Mouse (Mus musculus): ENCODE data around the gene Hoxc11. TPM values are rescaled to one million over a fixed set of nuclear protein-coding genes. Genes with fewer than 3 reads are reported as not detected.

Gene Hoxc11
- total and polyA plus RNA-seq, 3 experiments: not detected

DNA sequence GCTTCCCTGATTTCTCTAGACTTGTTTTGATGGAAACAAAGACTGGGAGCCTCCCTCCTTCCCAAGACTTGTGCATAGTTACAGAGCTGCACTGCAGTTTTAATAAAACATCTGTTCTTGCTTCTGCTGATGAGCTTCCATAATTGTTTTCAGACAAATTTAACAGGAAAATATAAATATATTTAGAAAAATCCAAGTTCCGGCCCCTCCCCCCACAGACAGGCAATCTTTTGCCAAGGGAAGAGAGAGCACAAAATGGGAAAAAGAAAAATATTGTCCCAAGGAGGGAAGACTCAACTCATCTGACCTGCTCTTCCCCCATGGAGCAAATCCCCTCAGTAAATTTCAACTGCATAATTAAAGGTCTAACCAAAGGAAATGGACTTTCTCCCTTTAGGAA, 52.1 kb downstream of the Hoxc11 start:
- Histone ChIP-seq H3K27me3 (replicated peaks) (no peaks in the 10 kb centered on the region), H3K4me1 (ENCODE audit: control insufficient read depth in 1 of 2, insufficient read depth in 2 of 2) (peaks cover 13 to 88% of the 10 kb centered on the region in 2 experiments), H3K36me3 (replicated peaks in 1 of 2; ENCODE audit: control insufficient read depth in 1 of 2, insufficient read depth in 1 of 2, low read length in 1 of 2) (no peaks in the 10 kb centered on the region), H3K9ac (ENCODE audit: insufficient read depth, low read depth) (peak overlapping the region; percentile 8), H3K27ac (ENCODE audit: insufficient read depth, low read depth) (no peak overlapping the region), H3K9me3 (replicated peaks; ENCODE audit: low read length) (no peaks in the 10 kb centered on the region), H3K4me3 (replicated peaks in 1 of 3; ENCODE audit: low read depth in 2 of 3, low read length in 2 of 3, poor library complexity in 1 of 3) (no peak overlapping the region), H3K4me2 (ENCODE audit: insufficient read depth, low read depth, poor library complexity, severe bottlenecking) (peak overlapping the region; percentile 80), H3K79me2 (replicated peaks; ENCODE audit: control insufficient read depth, extremely low read depth, insufficient read depth, poor library complexity, severe bottlenecking) (no peaks in the 10 kb centered on the region)
- dilution Hi-C loops (cut with MboI; ENCODE audit: extremely low pct_ligation_motif_present, extremely low pct_unique_long_range_greater_than_20kb, low sequenced_read_pairs) (no loop called here), in situ Hi-C loops (cut with MboI; ENCODE audit: low pct_ligation_motif_present, low pct_unique_long_range_greater_than_20kb, low sequenced_read_pairs) (no loop called here)
- DNase-seq (ENCODE audit: extremely low read depth): no peak
- no peak for TF ChIP-seq HCFC1 (IDR thresholded peaks at IDR 0.05; ENCODE audit: low read depth, low read length)
- TF ChIP-seq MAZ (IDR thresholded peaks at IDR 0.05; ENCODE audit: low read depth, low read length): no peak
- TF ChIP-seq RAD21 (IDR thresholded peaks at IDR 0.05; ENCODE audit: low read depth, low read length): no peak
- TF ChIP-seq ZMIZ1 (IDR thresholded peaks at IDR 0.05; ENCODE audit: low read depth, low read length): no peak
- no peak for TF ChIP-seq UBTF (IDR thresholded peaks at IDR 0.05; ENCODE audit: low read depth, low read length)
- TF ChIP-seq KAT2A (IDR thresholded peaks at IDR 0.05; ENCODE audit: insufficient replicate concordance, low read length): no peak
- TF ChIP-seq SMC3 (IDR thresholded peaks at IDR 0.05; ENCODE audit: low read depth, low read length): no peak
- no peak for TF ChIP-seq TCF12 (IDR thresholded peaks at IDR 0.05; ENCODE audit: low read depth, low read length)
- TF ChIP-seq MAFK (IDR thresholded peaks at IDR 0.05; ENCODE audit: insufficient replicate concordance, low read length): no peak
- TF ChIP-seq MXI1 (IDR thresholded peaks at IDR 0.05; ENCODE audit: low read depth, low read length): no peak
- TF ChIP-seq E2F4 (IDR thresholded peaks at IDR 0.05; ENCODE audit: insufficient replicate concordance, low read depth, low read length): no peak
- TF ChIP-seq RCOR1 (conservative IDR thresholded peaks at IDR 0.05; ENCODE audit: low read depth, low read length): no peak
- TF ChIP-seq CHD1 (IDR thresholded peaks at IDR 0.05; ENCODE audit: low read depth, low read length): no peak
- no peak for TF ChIP-seq TBP (conservative IDR thresholded peaks at IDR 0.05; ENCODE audit: low read depth, low read length)
- no peak for TF ChIP-seq BHLHE40 (IDR thresholded peaks at IDR 0.05; ENCODE audit: low read depth, low read length)
- no peak for TF ChIP-seq POLR2A (IDR thresholded peaks at IDR 0.05; ENCODE audit: low read depth, low read length)
- TF ChIP-seq ZC3H11A (IDR thresholded peaks at IDR 0.05; ENCODE audit: low read depth, low read length): no peak
- no peak for TF ChIP-seq ZNF384 (IDR thresholded peaks at IDR 0.05; ENCODE audit: low read depth, low read length)
- TF ChIP-seq IRF4 (IDR thresholded peaks at IDR 0.05; ENCODE audit: low read depth, low read length): no peak
- no peak for TF ChIP-seq NELFE (IDR thresholded peaks at IDR 0.05; ENCODE audit: low read depth, low read length)

Other genes starting within 250 kb of the Hoxc11 start
- gene Calcoco1, start 232.2 kb upstream of the Hoxc11 start, total RNA-seq (2012; rRNA removed): 2.7 and 8.5 TPM in 2 replicates
- gene Calcoco1, start 232.2 kb upstream of the Hoxc11 start, total RNA-seq (2014; rRNA removed): 3.6 and 4.5 TPM in 2 replicates
- 7.6 and 9.7 TPM in 2 replicates for gene Calcoco1, start 232.2 kb upstream of the Hoxc11 start, polyA plus RNA-seq (2012; ENCODE audit: insufficient read length, low read depth)
- not detected in 2 replicates for gene Hoxc13, start 33.3 kb upstream of the Hoxc11 start, total RNA-seq (2012; rRNA removed)
- not detected in 2 replicates for gene Hoxc13, start 33.3 kb upstream of the Hoxc11 start, total RNA-seq (2014; rRNA removed)
- gene Hoxc13, start 33.3 kb upstream of the Hoxc11 start, polyA plus RNA-seq (2012; ENCODE audit: insufficient read length, low read depth): not detected in 2 replicates
- gene Hoxc12, start 17.7 kb upstream of the Hoxc11 start, total RNA-seq (2012; rRNA removed): not detected in 2 replicates
- not detected in 2 replicates for gene Hoxc12, start 17.7 kb upstream of the Hoxc11 start, total RNA-seq (2014; rRNA removed)
- gene Hoxc12, start 17.7 kb upstream of the Hoxc11 start, polyA plus RNA-seq (2012; ENCODE audit: insufficient read length, low read depth): not detected in 2 replicates
- gene Hoxc10, start 12.4 kb downstream of the Hoxc11 start, total RNA-seq (2012; rRNA removed): not detected in 2 replicates
- gene Hoxc10, start 12.4 kb downstream of the Hoxc11 start, total RNA-seq (2014; rRNA removed): not detected in 2 replicates
- 0.11 and 0.12 TPM in 2 replicates for gene Hoxc10, start 12.4 kb downstream of the Hoxc11 start, polyA plus RNA-seq (2012; ENCODE audit: insufficient read length, low read depth)
- not detected in 2 replicates for gene Hoxc5, start 13.0 kb downstream of the Hoxc11 start, total RNA-seq (2012; rRNA removed)
- gene Hoxc5, start 13.0 kb downstream of the Hoxc11 start, total RNA-seq (2014; rRNA removed): 0.15 TPM in 1 of 2 replicates, not detected in the other
- 0.16 and 0.22 TPM in 2 replicates for gene Hoxc5, start 13.0 kb downstream of the Hoxc11 start, polyA plus RNA-seq (2012; ENCODE audit: insufficient read length, low read depth)
- not detected in 2 replicates for gene Hoxc9, start 22.0 kb downstream of the Hoxc11 start, total RNA-seq (2012; rRNA removed)
- 0.12 TPM in 1 of 2 replicates, not detected in the other for gene Hoxc9, start 22.0 kb downstream of the Hoxc11 start, total RNA-seq (2014; rRNA removed)
- 0.20 and 0.26 TPM in 2 replicates for gene Hoxc9, start 22.0 kb downstream of the Hoxc11 start, polyA plus RNA-seq (2012; ENCODE audit: insufficient read length, low read depth)
- gene Hoxc8, start 36.2 kb downstream of the Hoxc11 start, total RNA-seq (2012; rRNA removed): not detected in 2 replicates
- not detected in 2 replicates for gene Hoxc8, start 36.2 kb downstream of the Hoxc11 start, total RNA-seq (2014; rRNA removed)
- gene Hoxc8, start 36.2 kb downstream of the Hoxc11 start, polyA plus RNA-seq (2012; ENCODE audit: insufficient read length, low read depth): not detected in 2 replicates
- 0.42 and 0.76 TPM in 2 replicates for gene Hoxc6, start 43.8 kb downstream of the Hoxc11 start, total RNA-seq (2012; rRNA removed)
- gene Hoxc6, start 43.8 kb downstream of the Hoxc11 start, total RNA-seq (2014; rRNA removed): 0.59 and 0.79 TPM in 2 replicates
- gene Hoxc6, start 43.8 kb downstream of the Hoxc11 start, polyA plus RNA-seq (2012; ENCODE audit: insufficient read length, low read depth): 2.9 and 4.5 TPM in 2 replicates
- 5.7 and 7.8 TPM in 2 replicates for gene Hoxc4, start 64.5 kb downstream of the Hoxc11 start, total RNA-seq (2012; rRNA removed)
- gene Hoxc4, start 64.5 kb downstream of the Hoxc11 start, total RNA-seq (2014; rRNA removed): 8.6 and 10.4 TPM in 2 replicates
- gene Hoxc4, start 64.5 kb downstream of the Hoxc11 start, polyA plus RNA-seq (2012; ENCODE audit: insufficient read length, low read depth): 31.7 and 37.0 TPM in 2 replicates
- 7.3 and 7.8 TPM in 2 replicates for gene Smug1, start 212.7 kb downstream of the Hoxc11 start, total RNA-seq (2012; rRNA removed)
- gene Smug1, start 212.7 kb downstream of the Hoxc11 start, total RNA-seq (2014; rRNA removed): 9.5 and 9.8 TPM in 2 replicates
- 6.1 and 7.3 TPM in 2 replicates for gene Smug1, start 212.7 kb downstream of the Hoxc11 start, polyA plus RNA-seq (2012; ENCODE audit: insufficient read length, low read depth)